Mouse (Mus musculus) brain, embryonic 14.5 days (tissue): ENCODE measurements around the gene Ddx1.

ENCODE experiments used
- CTCF ChIP-seq: fragments of 200-500 bp; IDR thresholded peaks from 2 replicates; pipeline ENCODE4 v1.5.1; 2012; ENCODE audit warnings: inconsistent platforms, mild to moderate bottlenecking, moderate library complexity, borderline replicate concordance; ENCODE audit not compliant: insufficient read depth, insufficient read length; ENCODE audit errors: extremely low read depth
- POLR2A ChIP-seq: fragments of 200-500 bp; IDR thresholded peaks from 2 replicates; pipeline ENCODE4 v1.6.1; 2012; ENCODE audit warnings: mild to moderate bottlenecking, inconsistent platforms, borderline replicate concordance; ENCODE audit not compliant: poor library complexity, insufficient read depth, insufficient read length, severe bottlenecking; ENCODE audit errors: extremely low read depth

DNA sequence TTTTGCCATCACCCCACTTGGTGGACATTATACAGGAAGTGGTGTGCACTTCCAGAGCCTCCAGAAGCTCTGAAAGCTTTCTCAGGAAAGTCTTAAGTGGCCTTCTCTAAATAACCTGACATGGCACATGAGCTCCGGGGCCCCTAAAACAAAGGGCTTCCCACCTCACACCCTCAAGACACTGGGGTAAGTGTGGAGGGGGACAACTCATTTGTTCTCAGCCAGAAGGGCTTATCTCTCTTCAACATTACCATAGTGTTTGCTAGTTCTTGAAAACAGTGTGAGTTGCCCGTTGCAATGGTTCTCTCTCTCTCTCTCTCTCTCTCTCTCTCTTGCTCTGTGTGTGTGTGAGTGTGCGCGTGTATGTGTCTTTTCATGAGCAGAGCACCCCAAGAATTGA, 62.8 kb downstream of the Ddx1 start:
- TF ChIP-seq POLR2A (no peak), CTCF (no peak)
